8 mouse cellular contexts compared by ENCODE assay signal in genomic region chr19:4213524-4213974, GRCm38 (mm10). TPM values are rescaled to one million over a fixed set of nuclear protein-coding genes. Genes with fewer than 3 reads are reported as not detected.
DNase-seq lines count a peak whose midpoint lies in the region; ATAC-seq lines count a peak whose summit lies in the region.

No protein-coding gene starts in this region.

- no peak for DNase-seq in hindbrain, embryonic 10.5 days (ENCODE audit: low spot score)
- no peak for DNase-seq in hindbrain, embryonic 11.5 days (ENCODE audit: low spot score)
- DNase-seq in adrenal gland, postnatal 14 days: peak; percentile 80
- peak; percentile 77 for DNase-seq in intestine, embryonic 14.5 days (ENCODE audit: low spot score)
- DNase-seq in c-Kit-positive CD71-positive TER-119-positive erythroid progenitor cells, embryonic 14.5 days (ENCODE audit: low spot score): no peak
- DNase-seq in gastrocnemius, postnatal 25 days: no peak
- DNase-seq in left cerebral cortex, postnatal 36 days (ENCODE audit: low spot score in 2 of 2): no peak

- H3K4me3 ChIP-seq in hindbrain, embryonic 10.5 days: peak overlapping the region; percentile 70
- H3K4me3 ChIP-seq in hindbrain, embryonic 11.5 days (ENCODE audit: low read depth, low read length): no peak overlapping the region
- H3K4me3 ChIP-seq in intestine, embryonic 14.5 days (ENCODE audit: low read depth, low read length): peak overlapping the region; percentile 84
- peak overlapping the region; percentile 59; the same call in 1 of the 2 replicates for H3K4me3 ChIP-seq in liver, embryonic 16.5 days (ENCODE audit: low read depth, low read length)

- ATAC-seq in hindbrain, embryonic 11.5 days (ENCODE audit: low FRiP score): no peak
- ATAC-seq in intestine, embryonic 14.5 days (replicated peaks; ENCODE audit: low FRiP score, low TSS enrichment, low read depth): peak; percentile 44; the same call in 1 of the 2 replicates
- ATAC-seq in liver, embryonic 16.5 days (ENCODE audit: low read depth): no peak

- WGBS in hindbrain, embryonic 10.5 days: 3% methylated on average over 9 of the region's 9 CpGs
- WGBS in hindbrain, embryonic 11.5 days: under 1% methylated on average over 9 of the region's 9 CpGs
- 9% methylated on average over 9 of the region's 9 CpGs for WGBS in intestine, embryonic 14.5 days
- 6% methylated on average over 9 of the region's 9 CpGs for WGBS in liver, embryonic 16.5 days (ENCODE audit: insufficient replicate concordance)

- intact Hi-C loops in left cerebral cortex, postnatal 36 days (cut with DNase I): no loop called here

- H3K27me3 ChIP-seq in hindbrain, embryonic 10.5 days (ENCODE audit: insufficient read depth, poor library complexity, severe bottlenecking): peaks cover 92% of the 10 kb centered on the region
- H3K27me3 ChIP-seq in hindbrain, embryonic 11.5 days (ENCODE audit: control insufficient read depth, insufficient read depth, low read length): peaks cover 43% of the 10 kb centered on the region
- H3K27me3 ChIP-seq in intestine, embryonic 14.5 days (replicated peaks; ENCODE audit: control insufficient read depth, insufficient read depth, low read length): no peaks in the 10 kb centered on the region
- H3K27me3 ChIP-seq in liver, embryonic 16.5 days (ENCODE audit: control insufficient read depth, insufficient read depth, low read depth, low read length): peaks cover 77% of the 10 kb centered on the region

- no peaks in the 10 kb centered on the region for H3K36me3 ChIP-seq in hindbrain, embryonic 10.5 days
- H3K36me3 ChIP-seq in hindbrain, embryonic 11.5 days (ENCODE audit: control insufficient read depth, insufficient read depth, low read length): no peaks in the 10 kb centered on the region
- H3K36me3 ChIP-seq in intestine, embryonic 14.5 days (ENCODE audit: control insufficient read depth, insufficient read depth, low read length): no peaks in the 10 kb centered on the region
- no peaks in the 10 kb centered on the region for H3K36me3 ChIP-seq in liver, embryonic 16.5 days (ENCODE audit: control insufficient read depth, insufficient read depth)

- H3K4me2 ChIP-seq in hindbrain, embryonic 11.5 days (replicated peaks; ENCODE audit: low read depth, low read length): no peak overlapping the region
- peak overlapping the region; percentile 81 for H3K4me2 ChIP-seq in intestine, embryonic 14.5 days (ENCODE audit: low read length)
- no peak overlapping the region for H3K4me2 ChIP-seq in liver, embryonic 16.5 days (ENCODE audit: low read depth, low read length)

- H3K4me1 ChIP-seq in hindbrain, embryonic 10.5 days (replicated peaks): peaks cover 62% of the 10 kb centered on the region
- peaks cover 11% of the 10 kb centered on the region for H3K4me1 ChIP-seq in hindbrain, embryonic 11.5 days (replicated peaks; ENCODE audit: control insufficient read depth, insufficient read depth, low read length)
- peaks cover 48% of the 10 kb centered on the region for H3K4me1 ChIP-seq in intestine, embryonic 14.5 days (replicated peaks; ENCODE audit: control insufficient read depth, insufficient read depth, low read length)
- H3K4me1 ChIP-seq in liver, embryonic 16.5 days (ENCODE audit: control insufficient read depth, low read depth, low read length): peaks cover 16% of the 10 kb centered on the region

- no peak overlapping the region for H3K9ac ChIP-seq in hindbrain, embryonic 11.5 days (ENCODE audit: low read depth, low read length)
- peak overlapping the region; percentile 97 for H3K9ac ChIP-seq in intestine, embryonic 14.5 days (ENCODE audit: low read length)
- no peak overlapping the region for H3K9ac ChIP-seq in liver, embryonic 16.5 days (ENCODE audit: low read depth, low read length)

- H3K9me3 ChIP-seq in hindbrain, embryonic 10.5 days: no peaks in the 10 kb centered on the region
- H3K9me3 ChIP-seq in hindbrain, embryonic 11.5 days (ENCODE audit: control insufficient read depth, low read length): no peaks in the 10 kb centered on the region
- H3K9me3 ChIP-seq in intestine, embryonic 14.5 days (ENCODE audit: control insufficient read depth, low read length): no peaks in the 10 kb centered on the region
- H3K9me3 ChIP-seq in liver, embryonic 16.5 days (replicated peaks; ENCODE audit: control insufficient read depth, low read length): no peaks in the 10 kb centered on the region

- peak overlapping the region; percentile 87; the same call in 1 of the 2 replicates for H3K27ac ChIP-seq in hindbrain, embryonic 10.5 days
- no peak overlapping the region for H3K27ac ChIP-seq in hindbrain, embryonic 11.5 days (ENCODE audit: low read depth, low read length)
- H3K27ac ChIP-seq in intestine, embryonic 14.5 days (ENCODE audit: low read depth): peak overlapping the region; percentile 94; the same call in 1 of the 2 replicates
- no peak overlapping the region for H3K27ac ChIP-seq in liver, embryonic 16.5 days (ENCODE audit: low read length)

RNA-seq across cellular contexts. Expression of gene Clcf1, which starts 0.5 kb away (rescaled TPM):
- 0.87 and 1.2 TPM in 2 replicates for polyA plus RNA-seq in hindbrain, embryonic 10.5 days (2016; fragmentation: Nextera tagmentation; extraction: Ambion mirVana)
- polyA plus RNA-seq in hindbrain, embryonic 11.5 days (2014; fragmentation: Nextera tagmentation; extraction: Ambion mirVana): 0.82 and 0.90 TPM in 2 replicates
- 10.8 and 16.3 TPM in 2 replicates for total RNA-seq in adrenal gland, postnatal 14 days (2021)
- 6.9 and 7.5 TPM in 2 replicates for polyA plus RNA-seq in intestine, embryonic 14.5 days (2014; fragmentation: Nextera tagmentation; extraction: Ambion mirVana)
- polyA plus RNA-seq in liver, embryonic 16.5 days (2015; fragmentation: Nextera tagmentation; extraction: Ambion mirVana): 0.39 and 0.61 TPM in 2 replicates
- total RNA-seq in gastrocnemius, postnatal 25 days (2021): under 1 TPM; 0.28 to 0.59 TPM
- total RNA-seq in left cerebral cortex, postnatal 36 days (2021): 1 to 10 TPM in 1 of 2 experiments, under 1 TPM in 1; 0.84 to 1.2 TPM

RNA-seq across cellular contexts. Expression of gene AC109138.7, which starts 0.6 kb away (rescaled TPM):
- not detected in 2 replicates for polyA plus RNA-seq in hindbrain, embryonic 10.5 days (2016; fragmentation: Nextera tagmentation; extraction: Ambion mirVana)
- not detected in 2 replicates for polyA plus RNA-seq in hindbrain, embryonic 11.5 days (2014; fragmentation: Nextera tagmentation; extraction: Ambion mirVana)
- not detected in 2 replicates for total RNA-seq in adrenal gland, postnatal 14 days (2021)
- polyA plus RNA-seq in intestine, embryonic 14.5 days (2014; fragmentation: Nextera tagmentation; extraction: Ambion mirVana): not detected in 2 replicates
- polyA plus RNA-seq in liver, embryonic 16.5 days (2015; fragmentation: Nextera tagmentation; extraction: Ambion mirVana): not detected in 2 replicates
- total RNA-seq in gastrocnemius, postnatal 25 days (2021): not detected
- not detected for total RNA-seq in left cerebral cortex, postnatal 36 days (2021)

RNA-seq across cellular contexts. Expression of gene Rad9a, which starts 12.1 kb away (rescaled TPM):
- polyA plus RNA-seq in hindbrain, embryonic 10.5 days (2016; fragmentation: Nextera tagmentation; extraction: Ambion mirVana): 53.0 and 53.9 TPM in 2 replicates
- 41.6 and 42.1 TPM in 2 replicates for polyA plus RNA-seq in hindbrain, embryonic 11.5 days (2014; fragmentation: Nextera tagmentation; extraction: Ambion mirVana)
- 8.2 and 10.7 TPM in 2 replicates for total RNA-seq in adrenal gland, postnatal 14 days (2021)
- polyA plus RNA-seq in intestine, embryonic 14.5 days (2014; fragmentation: Nextera tagmentation; extraction: Ambion mirVana): 33.2 and 38.3 TPM in 2 replicates
- 14.1 and 14.2 TPM in 2 replicates for polyA plus RNA-seq in liver, embryonic 16.5 days (2015; fragmentation: Nextera tagmentation; extraction: Ambion mirVana)
- 1 to 10 TPM; 2.5 to 3.5 TPM for total RNA-seq in gastrocnemius, postnatal 25 days (2021)
- total RNA-seq in left cerebral cortex, postnatal 36 days (2021): 10 to 100 TPM in 1 of 2 experiments, 1 to 10 TPM in 1; 6.1 to 10.8 TPM

RNA-seq across cellular contexts. Expression of gene Pold4, which starts 18.1 kb away (rescaled TPM):
- 17.5 and 19.7 TPM in 2 replicates for polyA plus RNA-seq in hindbrain, embryonic 10.5 days (2016; fragmentation: Nextera tagmentation; extraction: Ambion mirVana)
- 11.0 and 17.9 TPM in 2 replicates for polyA plus RNA-seq in hindbrain, embryonic 11.5 days (2014; fragmentation: Nextera tagmentation; extraction: Ambion mirVana)
- total RNA-seq in adrenal gland, postnatal 14 days (2021): 43.3 and 57.9 TPM in 2 replicates
- polyA plus RNA-seq in intestine, embryonic 14.5 days (2014; fragmentation: Nextera tagmentation; extraction: Ambion mirVana): 30.8 and 30.9 TPM in 2 replicates
- polyA plus RNA-seq in liver, embryonic 16.5 days (2015; fragmentation: Nextera tagmentation; extraction: Ambion mirVana): 12.2 and 14.8 TPM in 2 replicates
- 10 to 100 TPM; 13.0 to 21.1 TPM for total RNA-seq in gastrocnemius, postnatal 25 days (2021)
- 10 to 100 TPM; 15.9 to 17.8 TPM for total RNA-seq in left cerebral cortex, postnatal 36 days (2021)

RNA-seq across cellular contexts. Expression of gene Ppp1ca, which starts 21.7 kb away (rescaled TPM):
- polyA plus RNA-seq in hindbrain, embryonic 10.5 days (2016; fragmentation: Nextera tagmentation; extraction: Ambion mirVana): 1,005 and 1,038 TPM in 2 replicates
- 868 and 927 TPM in 2 replicates for polyA plus RNA-seq in hindbrain, embryonic 11.5 days (2014; fragmentation: Nextera tagmentation; extraction: Ambion mirVana)
- total RNA-seq in adrenal gland, postnatal 14 days (2021): 369 and 402 TPM in 2 replicates
- 837 and 863 TPM in 2 replicates for polyA plus RNA-seq in intestine, embryonic 14.5 days (2014; fragmentation: Nextera tagmentation; extraction: Ambion mirVana)
- 380 and 393 TPM in 2 replicates for polyA plus RNA-seq in liver, embryonic 16.5 days (2015; fragmentation: Nextera tagmentation; extraction: Ambion mirVana)
- total RNA-seq in gastrocnemius, postnatal 25 days (2021): 100 to 1,000 TPM; 206 to 208 TPM
- 100 to 1,000 TPM; 292 to 320 TPM for total RNA-seq in left cerebral cortex, postnatal 36 days (2021)

Comparison
In these comparisons a context has a peak if more than half of its experiments do, and no peak if none do; other contexts are left out.
1. H3K27ac ChIP-seq: peak in hindbrain, embryonic 10.5 days (single experiment) and intestine, embryonic 14.5 days (single experiment); none in hindbrain, embryonic 11.5 days (single experiment) and liver, embryonic 16.5 days (single experiment).
2. DNase-seq: peak in adrenal gland, postnatal 14 days (single experiment) and intestine, embryonic 14.5 days (single experiment); none in hindbrain, embryonic 10.5 days (single experiment), hindbrain, embryonic 11.5 days (single experiment), c-Kit-positive CD71-positive TER-119-positive erythroid progenitor cells, embryonic 14.5 days (single experiment), gastrocnemius, postnatal 25 days (single experiment) and left cerebral cortex, postnatal 36 days (0 of 2).